Mouse (Mus musculus): ENCODE measurements at regions not wholly inside any gene's neighbourhood (a gene's known extent, or its start where the extent isn't known, plus 50 kb on each side); places are given as distances from the start of the nearest gene placed in this dataset.

- TF ChIP-seq CTCF (IDR thresholded peaks at IDR 0.05) (no peak), EP300 (IDR thresholded peaks at IDR 0.05) (no peak)
Observed at GRCm38 (mm10) chr9:59193971-59194370, 97.4 kb upstream of the Adpgk start.
